In the genomic region with DNA sequence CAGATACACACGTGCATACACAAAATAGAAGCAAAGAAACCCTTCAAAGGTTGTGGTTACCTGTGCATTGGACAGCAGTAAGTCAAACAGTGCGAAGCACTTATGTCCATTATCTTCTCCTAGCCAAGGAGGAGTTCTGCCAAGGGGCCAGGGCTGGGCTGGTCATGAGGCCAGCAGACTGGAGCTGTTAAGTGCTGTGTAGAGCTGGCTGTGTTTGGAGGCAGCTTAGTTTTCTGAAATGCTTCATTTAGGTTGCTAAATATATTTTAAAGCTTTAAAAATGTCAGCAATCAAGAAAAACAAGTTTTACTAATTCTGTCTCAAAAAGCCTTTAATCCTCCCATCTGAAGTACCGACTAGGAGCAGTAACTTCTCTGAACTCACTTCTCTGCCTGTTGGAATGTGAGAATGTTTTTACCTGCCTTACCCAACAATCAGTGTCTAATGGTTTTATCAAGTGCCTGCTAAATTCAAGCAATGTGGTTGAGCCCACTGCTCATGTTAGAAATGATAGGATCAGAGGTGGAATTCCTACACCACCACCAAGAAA, we compare ENCODE assay signal across 26 mouse cellular contexts. TPM values are rescaled to one million over a fixed set of nuclear protein-coding genes. Genes with fewer than 3 reads are reported as not detected.
DNase-seq lines count a peak whose midpoint lies in the region; ATAC-seq and TF ChIP-seq lines count a peak whose summit lies in the region.
"Had no signal": no experiment of that assay in that cellular context is flagged by ENCODE, and none has a peak within 500 bp of the region (broad histone marks: within the 10 kb centered on the region; RNA-seq: fewer than 3 reads in every experiment).

No protein-coding gene starts in this region.

- peaks cover 51% of the 10 kb centered on the region for H3K36me3 ChIP-seq in lung, embryonic 14.5 days (ENCODE audit: insufficient read depth)
- H3K36me3 ChIP-seq in limb, embryonic 14.5 days (ENCODE audit: control insufficient read depth, insufficient read depth, low read length), result peaks cover 49% of the 10 kb centered on the region

- H3K27ac ChIP-seq in lung, embryonic 14.5 days (ENCODE audit: low read depth), result peak overlapping the region; percentile 5; the same call in 1 of the 2 replicates
- H3K27ac ChIP-seq in limb, embryonic 14.5 days (replicated peaks; ENCODE audit: low read depth, low read length), result no peak overlapping the region
- no peak overlapping the region for H3K27ac ChIP-seq in gastrocnemius, adult 2 months
- H3K27ac ChIP-seq: kidney, embryonic 15.5 days; midbrain, embryonic 13.5 days had no signal

- H3K9me3 ChIP-seq in lung, embryonic 14.5 days (ENCODE audit: low read depth, low read length), result no peaks in the 10 kb centered on the region
- H3K9me3 ChIP-seq in limb, embryonic 14.5 days (ENCODE audit: control insufficient read depth, low read length), result no peaks in the 10 kb centered on the region
- H3K9me3 ChIP-seq: kidney, embryonic 15.5 days; megakaryocyte, embryonic 14.5 days; midbrain, embryonic 13.5 days had no signal

- H3K27me3 ChIP-seq in lung, embryonic 14.5 days (ENCODE audit: insufficient read depth, low read length), result no peaks in the 10 kb centered on the region
- no peaks in the 10 kb centered on the region for H3K27me3 ChIP-seq in limb, embryonic 14.5 days (ENCODE audit: control insufficient read depth, insufficient read depth, low read length)
- H3K27me3 ChIP-seq: kidney, embryonic 15.5 days; midbrain, embryonic 13.5 days had no signal

- intact Hi-C loops in gastrocnemius, adult 2 months (cut with DNase I), result no loop called here

- no peak overlapping the region for H3K9ac ChIP-seq in lung, embryonic 14.5 days
- no peak overlapping the region for H3K9ac ChIP-seq in limb, embryonic 14.5 days (ENCODE audit: low read depth, low read length, severe bottlenecking)
- H3K9ac ChIP-seq: kidney, embryonic 15.5 days; liver, postnatal 0 days; midbrain, embryonic 13.5 days had no signal

- no peak for DNase-seq in lung, embryonic 14.5 days
- DNase-seq in lung, adult 2 months, result no peak
- peak; percentile 9 for DNase-seq in limb, embryonic 14.5 days (ENCODE audit: low spot score)
- peak; percentile 12 to 40 for DNase-seq in lung, postnatal 4 days
- DNase-seq in kidney, postnatal 14 days, result no peak
- no peak for DNase-seq in gastrocnemius, adult 2 months
- DNase-seq: adrenal gland, postnatal 25 days; cerebellum, adult 9-10 months; kidney, adult 11 months; layer of hippocampus, adult 9-11 months; liver, postnatal 0 days; thymus, postnatal 25 days had no signal

- no peak overlapping the region for H3K4me2 ChIP-seq in lung, embryonic 14.5 days
- no peak overlapping the region for H3K4me2 ChIP-seq in limb, embryonic 14.5 days (replicated peaks; ENCODE audit: low read depth, low read length, severe bottlenecking)
- H3K4me2 ChIP-seq: kidney, embryonic 15.5 days; liver, embryonic 11.5 days; midbrain, embryonic 13.5 days had no signal

- ATAC-seq in lung, embryonic 14.5 days (ENCODE audit: insufficient read depth), result no peak
- ATAC-seq in limb, embryonic 14.5 days (ENCODE audit: low FRiP score, low read depth), result no peak
- no peak for ATAC-seq in CD4-positive, CD25-positive, alpha-beta regulatory T cell, adult 4 months
- ATAC-seq: activated CD4-positive, CD25-positive, alpha-beta regulatory T cell, adult 4 months; forebrain, embryonic 14.5 days; liver, postnatal 0 days; midbrain, embryonic 13.5 days had no signal

- H3K4me1 ChIP-seq in lung, embryonic 14.5 days (ENCODE audit: insufficient read depth), result no peaks in the 10 kb centered on the region
- peaks cover under 1% of the 10 kb centered on the region; the same call in 1 of the 2 replicates for H3K4me1 ChIP-seq in lung, adult 2 months (ENCODE audit: control insufficient read depth, insufficient read depth, low read length)
- H3K4me1 ChIP-seq in limb, embryonic 14.5 days (ENCODE audit: control insufficient read depth, insufficient read depth, low read length), result no peaks in the 10 kb centered on the region

- TF ChIP-seq POLR2A in lung, adult 2 months (IDR thresholded peaks at IDR 0.05; ENCODE audit: borderline replicate concordance, extremely low read depth, low read depth, low read length), result no peak
- no peak for TF ChIP-seq POLR2A in limb, embryonic 14.5 days (IDR thresholded peaks at IDR 0.05; ENCODE audit: borderline replicate concordance, extremely low read depth, insufficient read depth, insufficient read length)

- WGBS in lung, embryonic 14.5 days, result 59% methylated on average over 3 of the region's 3 CpGs
- WGBS in lung, adult 2 months, result 68% methylated on average over 3 of the region's 3 CpGs
- WGBS in limb, embryonic 14.5 days, result 73% methylated on average over 3 of the region's 3 CpGs

- no peak overlapping the region for H3K4me3 ChIP-seq in lung, embryonic 14.5 days (ENCODE audit: low read depth, low read length)
- no peak overlapping the region for H3K4me3 ChIP-seq in lung, adult 2 months (replicated peaks; ENCODE audit: extremely low read depth, low read depth, low read length)
- H3K4me3 ChIP-seq in limb, embryonic 14.5 days (replicated peaks; ENCODE audit: low read length), result no peak overlapping the region
- H3K4me3 ChIP-seq in gastrocnemius, adult 2 months, result no peak overlapping the region
- H3K4me3 ChIP-seq: kidney, embryonic 15.5 days; megakaryocyte, embryonic 14.5 days; midbrain, embryonic 13.5 days had no signal

- TF ChIP-seq CTCF in lung, embryonic 14.5 days (IDR thresholded peaks at IDR 0.05; ENCODE audit: low read depth), result no peak
- no peak for TF ChIP-seq CTCF in lung, adult 2 months (IDR thresholded peaks at IDR 0.05; ENCODE audit: insufficient read depth, low read length)
- TF ChIP-seq CTCF in gastrocnemius, adult 2 months (IDR thresholded peaks at IDR 0.05), result no peak

RNA-seq across cellular contexts. Expression of a gene that starts 40.2 kb away (rescaled TPM):
- 16.4 and 20.9 TPM in 2 replicates for polyA plus RNA-seq in lung, embryonic 14.5 days (2014; fragmentation: Nextera tagmentation; extraction: Ambion mirVana)
- 4.2 and 4.5 TPM in 2 replicates for polyA plus RNA-seq in lung, adult 2 months (2012; rRNA removed)
- 13.7 and 15.0 TPM in 2 replicates for polyA plus RNA-seq in limb, embryonic 14.5 days (2012; rRNA removed)
- polyA plus RNA-seq in limb, embryonic 14.5 days (2014; fragmentation: Nextera tagmentation; extraction: Ambion mirVana), result 18.9 and 20.1 TPM in 2 replicates
- 1 to 10 TPM; 6.0 to 7.2 TPM for total RNA-seq in gastrocnemius, adult 2 months (2021)
- polyA plus RNA-seq in CD4-positive, CD25-positive, alpha-beta regulatory T cell, adult 4 months (2017; shearing (Covaris generic)), result 10 to 100 TPM; 16.0 to 21.2 TPM

RNA-seq across cellular contexts. Expression of a gene that starts 48.3 kb away (rescaled TPM):
- 0.70 and 0.79 TPM in 2 replicates for polyA plus RNA-seq in lung, embryonic 14.5 days (2014; fragmentation: Nextera tagmentation; extraction: Ambion mirVana)
- polyA plus RNA-seq in lung, adult 2 months (2012; rRNA removed), result 0.06 and 0.07 TPM in 2 replicates
- polyA plus RNA-seq in limb, embryonic 14.5 days (2012; rRNA removed), result 1.5 and 1.9 TPM in 2 replicates
- polyA plus RNA-seq in limb, embryonic 14.5 days (2014; fragmentation: Nextera tagmentation; extraction: Ambion mirVana), result 0.93 and 1.3 TPM in 2 replicates
- total RNA-seq in gastrocnemius, adult 2 months (2021), result not detected
- under 1 TPM in 1 of 2 experiments, not detected in 1; 0.28 TPM for polyA plus RNA-seq in CD4-positive, CD25-positive, alpha-beta regulatory T cell, adult 4 months (2017; shearing (Covaris generic))
- total RNA-seq: adrenal gland, postnatal 25 days; common myeloid progenitor, adult 5-6 weeks; gastrocnemius, adult 8-10 months; monocyte, adult 5-6 weeks had no signal
- polyA plus RNA-seq: C2C12; hindbrain, embryonic 11.5 days had no signal

RNA-seq across cellular contexts. Expression of a gene that starts 59.4 kb away (rescaled TPM):
- not detected in 2 replicates for polyA plus RNA-seq in lung, embryonic 14.5 days (2014; fragmentation: Nextera tagmentation; extraction: Ambion mirVana)
- polyA plus RNA-seq in lung, adult 2 months (2012; rRNA removed), result not detected in 2 replicates
- polyA plus RNA-seq in limb, embryonic 14.5 days (2012; rRNA removed), result 0.35 and 0.41 TPM in 2 replicates
- 0.33 TPM in 1 of 2 replicates, not detected in the other for polyA plus RNA-seq in limb, embryonic 14.5 days (2014; fragmentation: Nextera tagmentation; extraction: Ambion mirVana)
- total RNA-seq in gastrocnemius, adult 2 months (2021), result not detected
- not detected for polyA plus RNA-seq in CD4-positive, CD25-positive, alpha-beta regulatory T cell, adult 4 months (2017; shearing (Covaris generic))
- total RNA-seq: adrenal gland, postnatal 25 days; common myeloid progenitor, adult 5-6 weeks; gastrocnemius, adult 8-10 months; left cerebral cortex, adult 18-20 months; monocyte, adult 5-6 weeks had no signal
- polyA plus RNA-seq: activated CD4-positive, CD25-positive, alpha-beta regulatory T cell, adult 4 months; C2C12; heart, embryonic 16.5 days; kidney, embryonic 15.5 days; liver, embryonic 11.5 days; liver, postnatal 0 days had no signal

Comparison
In these comparisons a context has a peak if more than half of its experiments do, and no peak if none do; other contexts are left out.
1. DNase-seq: peak in limb, embryonic 14.5 days (single experiment) and lung, postnatal 4 days (2 of 2); none in lung, embryonic 14.5 days (single experiment), lung, adult 2 months (single experiment), kidney, postnatal 14 days (single experiment) and gastrocnemius, adult 2 months (single experiment).